Mouse (Mus musculus): Measurements from ENCODE around the gene Eif4a1. TPM values are rescaled to one million over a fixed set of nuclear protein-coding genes. Genes with fewer than 3 reads are reported as not detected.
"Not testable (repeated sequence)": the region's sequence is repeated elsewhere in the genome, so short reads cannot be mapped to it uniquely, and the experiment has no call there.

Gene Eif4a1
- polyA plus RNA-seq, 1 experiment from 2014 or later: 291 TPM

DNA sequence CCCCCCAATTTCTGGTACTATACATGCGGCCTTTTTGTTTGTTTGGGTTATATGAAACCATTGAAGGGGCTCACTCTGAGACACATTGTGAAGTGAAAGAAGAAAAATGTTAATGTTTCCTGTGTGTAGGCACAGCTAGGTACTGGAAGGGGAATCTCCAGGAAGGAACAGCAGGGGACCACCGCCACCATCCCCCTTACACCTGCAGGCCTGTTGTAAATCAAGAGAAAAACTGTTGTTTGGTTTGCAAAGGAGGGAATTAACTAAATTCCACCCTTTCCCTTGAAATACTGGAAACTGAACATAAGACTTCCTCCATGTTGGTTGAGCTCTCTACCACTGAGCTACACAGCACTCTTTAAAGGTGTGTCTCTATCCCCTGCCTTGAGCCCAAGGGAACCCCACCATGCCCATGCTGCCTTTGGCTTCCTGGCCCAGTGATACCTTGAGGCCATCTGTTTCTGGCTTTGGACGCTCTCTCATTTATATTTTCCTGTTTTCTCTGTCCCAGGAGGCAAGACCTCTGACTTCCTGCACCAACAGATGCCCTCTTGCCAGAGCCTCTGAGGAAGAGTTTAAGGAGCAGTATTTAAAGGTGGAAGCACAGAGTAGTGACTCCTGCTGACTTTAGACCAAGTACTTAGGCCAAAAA, 36.5 kb upstream of the Eif4a1 start:
- Histone ChIP-seq H3K27ac (ENCODE audit: low read depth, low read length) (no peak overlapping the region), H3K4me1 (replicated peaks; ENCODE audit: control insufficient read depth, insufficient read depth, low read length) (no peaks in the 10 kb centered on the region), H3K27me3 (replicated peaks; ENCODE audit: control insufficient read depth, insufficient read depth, low read length) (no peaks in the 10 kb centered on the region), H3K4me2 (replicated peaks; ENCODE audit: low read depth) (no peak overlapping the region), H3K9ac (ENCODE audit: low read depth, low read length) (no peak overlapping the region), H3K36me3 (ENCODE audit: control insufficient read depth, insufficient read depth) (no peaks in the 10 kb centered on the region), H3K4me3 (ENCODE audit: low read depth, low read length) (no peak overlapping the region), H3K9me3 (ENCODE audit: control insufficient read depth) (no peaks in the 10 kb centered on the region)
- no peak for TF ChIP-seq CTCF (IDR thresholded peaks at IDR 0.05; ENCODE audit: low read depth)
- no peak for ATAC-seq
- WGBS: 84% methylated on average over 3 of the region's 3 CpGs

DNA sequence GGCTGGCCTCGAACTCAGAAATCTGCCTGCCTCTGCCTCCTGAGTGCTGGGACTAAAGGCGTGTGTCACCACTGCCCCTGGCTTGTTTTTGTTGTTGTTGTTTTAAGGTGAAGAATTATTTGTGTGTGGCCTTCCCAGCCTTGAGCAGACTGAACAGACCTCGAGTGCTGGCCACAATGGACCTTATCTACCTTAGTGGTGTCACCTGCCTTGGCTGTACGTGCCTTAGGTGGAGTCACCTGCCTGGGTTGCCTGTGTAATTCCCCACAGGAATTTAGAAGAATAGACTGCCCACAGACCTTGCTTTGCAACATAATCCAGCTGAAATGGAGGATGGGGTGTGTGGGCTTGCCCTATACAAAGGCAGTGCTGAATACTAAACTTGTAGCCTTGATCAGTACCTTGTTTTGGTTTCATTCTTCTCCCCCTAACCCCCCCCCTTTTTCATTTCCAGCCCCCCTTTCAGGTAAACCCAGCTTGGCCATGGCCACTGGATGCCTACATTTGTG, 35.7 kb upstream of the Eif4a1 start:
- no peak overlapping the region for H3K9ac ChIP-seq (ENCODE audit: low read depth, low read length)
- no peak overlapping the region for H3K4me3 ChIP-seq (ENCODE audit: low read depth, low read length)
- H3K27ac ChIP-seq (ENCODE audit: low read depth, low read length): no peak overlapping the region
- ATAC-seq: no peak
- no peaks in the 10 kb centered on the region for H3K4me1 ChIP-seq (replicated peaks; ENCODE audit: control insufficient read depth, insufficient read depth, low read length)
- no peaks in the 10 kb centered on the region for H3K27me3 ChIP-seq (replicated peaks; ENCODE audit: control insufficient read depth, insufficient read depth, low read length)
- no peak overlapping the region for H3K4me2 ChIP-seq (replicated peaks; ENCODE audit: low read depth)
- TF ChIP-seq CTCF (IDR thresholded peaks at IDR 0.05; ENCODE audit: low read depth): no peak
- H3K36me3 ChIP-seq (ENCODE audit: control insufficient read depth, insufficient read depth): no peaks in the 10 kb centered on the region
- 76% methylated on average over 4 of the region's 4 CpGs for WGBS
- H3K9me3 ChIP-seq (ENCODE audit: control insufficient read depth): no peaks in the 10 kb centered on the region

DNA sequence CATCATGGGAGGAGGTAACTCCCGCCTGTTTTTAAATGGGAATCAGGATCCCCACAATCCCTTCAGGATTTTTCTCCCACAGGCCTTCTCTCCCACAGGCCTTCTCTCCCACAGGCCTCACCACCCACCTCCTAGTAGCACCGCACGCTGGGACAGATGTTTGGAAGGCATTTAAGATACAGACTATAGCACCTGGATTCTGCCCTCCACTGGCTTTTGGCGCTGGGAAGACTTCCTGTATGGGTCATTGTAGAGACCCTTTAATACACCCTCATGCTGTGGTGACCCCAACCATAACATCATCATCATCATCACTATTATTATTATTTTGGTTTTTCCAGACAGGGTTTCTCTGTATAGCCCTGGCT, 35.2 kb upstream of the Eif4a1 start:
- Histone ChIP-seq H3K36me3 (ENCODE audit: control insufficient read depth, insufficient read depth) (no peaks in the 10 kb centered on the region), H3K4me3 (ENCODE audit: low read depth, low read length) (no peak overlapping the region), H3K9ac (ENCODE audit: low read depth, low read length) (no peak overlapping the region), H3K27ac (ENCODE audit: low read depth, low read length) (no peak overlapping the region), H3K4me1 (replicated peaks; ENCODE audit: control insufficient read depth, insufficient read depth, low read length) (no peaks in the 10 kb centered on the region), H3K27me3 (replicated peaks; ENCODE audit: control insufficient read depth, insufficient read depth, low read length) (no peaks in the 10 kb centered on the region), H3K9me3 (ENCODE audit: control insufficient read depth) (no peaks in the 10 kb centered on the region), H3K4me2 (replicated peaks; ENCODE audit: low read depth) (no peak overlapping the region)
- no peak for ATAC-seq
- WGBS: 90% methylated on average over 4 of the region's 4 CpGs
- no peak for TF ChIP-seq CTCF (IDR thresholded peaks at IDR 0.05; ENCODE audit: low read depth)

DNA sequence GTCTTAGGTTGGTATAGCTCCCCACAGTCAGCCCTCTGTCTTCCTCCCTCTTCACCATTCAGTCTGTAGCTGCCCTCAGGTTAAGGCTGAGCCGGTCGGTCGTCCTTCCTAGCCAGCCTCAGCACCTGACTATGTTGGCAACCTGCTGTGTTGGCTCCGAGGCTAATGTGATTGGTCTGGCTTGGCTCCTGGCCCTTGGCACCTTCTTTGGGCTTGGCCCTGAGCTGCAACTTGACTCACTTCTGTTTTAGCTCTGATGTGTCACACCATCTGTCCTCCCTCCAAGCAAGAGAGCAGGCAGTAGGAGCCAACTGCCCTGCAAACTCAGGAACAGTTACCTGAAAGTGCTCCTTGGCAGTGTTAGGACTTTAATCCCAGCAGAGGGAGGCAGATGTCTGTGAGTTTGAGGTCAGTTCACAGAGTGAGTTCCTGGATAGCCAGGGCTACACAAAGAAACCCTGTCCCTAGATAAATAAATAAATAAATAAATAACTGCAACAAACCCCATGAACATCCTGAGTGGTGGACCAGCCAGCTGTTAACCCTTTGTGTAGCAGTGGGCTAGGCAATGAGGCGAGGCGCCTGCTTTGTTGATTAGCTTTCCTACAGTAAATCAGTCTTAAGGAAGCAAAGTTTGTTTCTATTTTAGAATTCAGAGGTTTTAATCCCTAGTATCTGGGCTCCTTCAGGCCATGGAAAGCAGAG, 34.7 kb upstream of the Eif4a1 start:
- no peak for ATAC-seq

DNA sequence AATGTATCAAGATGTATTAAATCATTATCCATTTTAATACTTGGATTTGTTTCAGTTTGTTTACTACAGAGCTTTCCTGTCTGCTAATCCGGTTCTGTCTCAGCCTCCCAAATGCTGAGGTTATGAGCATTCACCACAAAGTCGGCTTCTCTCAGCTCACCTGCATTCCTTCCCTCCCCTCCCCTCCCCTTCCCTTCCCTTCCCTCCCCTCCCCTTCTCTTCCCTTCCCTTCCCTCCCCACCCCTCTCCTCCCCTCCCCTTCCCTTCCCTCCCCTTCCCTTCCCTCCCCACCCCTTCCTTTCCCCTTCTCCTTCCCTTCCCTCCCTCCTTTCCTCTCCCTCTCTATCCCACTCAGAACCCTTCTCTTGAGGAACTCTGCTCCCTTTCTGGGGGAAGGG, 32.4 kb upstream of the Eif4a1 start:
- no peak for TF ChIP-seq CTCF (IDR thresholded peaks at IDR 0.05; ENCODE audit: low read depth)
- H3K9me3 ChIP-seq (ENCODE audit: control insufficient read depth): no peaks in the 10 kb centered on the region
- no peak overlapping the region for H3K4me2 ChIP-seq (replicated peaks; ENCODE audit: low read depth)
- H3K4me1 ChIP-seq (replicated peaks; ENCODE audit: control insufficient read depth, insufficient read depth, low read length): no peaks in the 10 kb centered on the region
- no peak for ATAC-seq
- 22% methylated on average over 2 of the region's 2 CpGs for WGBS
- no peaks in the 10 kb centered on the region for H3K27me3 ChIP-seq (replicated peaks; ENCODE audit: control insufficient read depth, insufficient read depth, low read length)
- H3K36me3 ChIP-seq (ENCODE audit: control insufficient read depth, insufficient read depth): no peaks in the 10 kb centered on the region
- H3K27ac ChIP-seq (ENCODE audit: low read depth, low read length): no peak overlapping the region
- no peak overlapping the region for H3K4me3 ChIP-seq (ENCODE audit: low read depth, low read length)
- H3K9ac ChIP-seq (ENCODE audit: low read depth, low read length): no peak overlapping the region

More for the DNA sequence above, 34.7 kb upstream of the Eif4a1 start:
- H3K9ac ChIP-seq (ENCODE audit: low read depth, low read length): no peak overlapping the region
- no peaks in the 10 kb centered on the region for H3K4me1 ChIP-seq (replicated peaks; ENCODE audit: control insufficient read depth, insufficient read depth, low read length)
- no peaks in the 10 kb centered on the region for H3K9me3 ChIP-seq (ENCODE audit: control insufficient read depth)
- H3K27ac ChIP-seq (ENCODE audit: low read depth, low read length): no peak overlapping the region
- WGBS: 57% methylated on average over 6 of the region's 6 CpGs
- H3K4me2 ChIP-seq (replicated peaks; ENCODE audit: low read depth): no peak overlapping the region
- TF ChIP-seq CTCF (IDR thresholded peaks at IDR 0.05; ENCODE audit: low read depth): 0 out of 2 replicates have a peak, but pooled peaks have one; percentile 13
- H3K36me3 ChIP-seq (ENCODE audit: control insufficient read depth, insufficient read depth): no peaks in the 10 kb centered on the region
- no peaks in the 10 kb centered on the region for H3K27me3 ChIP-seq (replicated peaks; ENCODE audit: control insufficient read depth, insufficient read depth, low read length)
- no peak overlapping the region for H3K4me3 ChIP-seq (ENCODE audit: low read depth, low read length)

DNA sequence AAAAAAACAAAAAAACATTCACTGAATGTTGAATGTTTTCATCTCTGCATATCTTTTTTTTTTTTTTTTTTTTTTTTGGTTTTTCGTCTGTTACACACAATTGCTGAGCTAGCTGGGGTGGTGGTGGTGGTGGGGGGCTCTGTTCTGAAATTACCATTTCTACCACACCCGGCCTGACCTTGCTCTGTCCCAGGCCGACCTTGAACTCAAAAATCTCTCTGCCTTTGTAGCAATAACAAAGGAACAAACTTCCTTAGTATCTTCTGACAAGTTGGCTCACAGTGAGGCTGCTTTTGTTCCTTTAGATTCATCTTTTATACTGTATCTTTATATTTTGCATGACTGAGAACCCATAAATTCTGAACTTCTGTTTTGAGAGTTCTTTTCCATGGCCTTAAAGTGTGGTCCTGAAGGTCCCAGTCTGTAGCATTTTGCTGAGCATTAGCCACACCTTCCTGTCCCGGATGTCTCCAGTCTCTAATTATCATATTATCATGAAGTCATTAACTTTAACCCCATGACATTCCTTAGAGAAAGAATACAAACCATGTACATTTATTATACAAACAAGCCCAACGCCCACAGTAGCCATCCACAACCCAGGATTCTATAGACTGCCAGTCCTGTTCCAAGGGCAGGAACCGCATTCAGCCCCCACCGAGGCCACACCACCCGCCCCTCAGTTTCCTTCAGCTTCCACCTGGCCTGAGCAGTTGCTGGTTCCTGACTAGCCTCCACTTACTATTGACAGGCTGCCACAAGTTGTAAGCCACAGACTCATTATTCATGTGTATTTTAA, 31.8 kb upstream of the Eif4a1 start:
- no peaks in the 10 kb centered on the region for H3K27me3 ChIP-seq (replicated peaks; ENCODE audit: control insufficient read depth, insufficient read depth, low read length)
- H3K9ac ChIP-seq (ENCODE audit: low read depth, low read length): no peak overlapping the region
- H3K9me3 ChIP-seq (ENCODE audit: control insufficient read depth): no peaks in the 10 kb centered on the region
- no peaks in the 10 kb centered on the region for H3K36me3 ChIP-seq (ENCODE audit: control insufficient read depth, insufficient read depth)
- ATAC-seq: no peak
- H3K4me1 ChIP-seq (replicated peaks; ENCODE audit: control insufficient read depth, insufficient read depth, low read length): no peaks in the 10 kb centered on the region
- WGBS: 56% methylated on average over 8 of the region's 8 CpGs
- no peak for TF ChIP-seq CTCF (IDR thresholded peaks at IDR 0.05; ENCODE audit: low read depth)
- H3K4me3 ChIP-seq (ENCODE audit: low read depth, low read length): no peak overlapping the region
- H3K27ac ChIP-seq (ENCODE audit: low read depth, low read length): no peak overlapping the region
- H3K4me2 ChIP-seq (replicated peaks; ENCODE audit: low read depth): no peak overlapping the region

DNA sequence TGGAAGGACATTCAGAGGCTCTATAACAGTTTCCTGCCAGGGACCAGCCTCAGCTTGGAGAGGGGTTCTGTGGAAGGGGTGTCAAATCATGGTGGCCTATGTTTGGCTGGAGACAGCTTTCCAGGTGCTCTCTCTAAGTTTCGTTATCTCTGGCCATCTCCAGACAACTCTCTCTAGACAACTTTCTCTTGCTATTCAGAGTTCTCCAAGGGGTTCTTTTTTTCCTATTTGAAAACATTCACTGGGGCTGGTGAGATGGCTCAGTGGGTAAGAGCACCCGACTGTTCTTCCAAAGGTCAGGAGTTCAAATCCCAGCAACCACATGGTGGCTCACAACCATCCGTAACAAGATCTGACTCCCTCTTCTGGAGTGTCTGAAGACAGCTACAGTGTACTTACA, 31.2 kb upstream of the Eif4a1 start:
- not testable (repeated sequence) for H3K36me3 ChIP-seq (ENCODE audit: control insufficient read depth, insufficient read depth)
- 84% methylated on average over 2 of the region's 3 CpGs for WGBS

DNA sequence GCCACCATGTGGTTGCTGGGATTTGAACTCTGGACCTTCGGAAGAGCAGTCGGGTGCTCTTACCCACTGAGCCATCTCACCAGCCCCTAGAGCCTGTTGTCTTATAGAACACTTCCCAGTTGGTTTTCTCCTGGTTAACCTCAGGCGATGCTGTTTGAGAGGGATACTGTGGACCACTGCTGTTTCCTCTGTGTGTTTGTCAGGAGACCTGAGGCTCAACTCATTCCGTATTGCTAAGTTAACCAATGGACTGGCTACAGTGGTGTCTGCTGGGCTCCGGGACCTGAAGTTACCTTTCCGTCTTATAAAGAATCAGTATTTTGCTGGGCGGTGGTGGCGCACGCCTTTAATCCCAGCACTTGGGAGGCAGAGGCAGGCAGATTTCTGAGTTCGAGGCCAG, 30.7 kb upstream of the Eif4a1 start:
- H3K36me3 ChIP-seq (ENCODE audit: control insufficient read depth, insufficient read depth); H3K27me3 ChIP-seq (replicated peaks; ENCODE audit: control insufficient read depth, insufficient read depth, low read length); H3K9me3 ChIP-seq (ENCODE audit: control insufficient read depth); ATAC-seq; H3K4me3 ChIP-seq (ENCODE audit: low read depth, low read length); H3K4me2 ChIP-seq (replicated peaks; ENCODE audit: low read depth); H3K9ac ChIP-seq (ENCODE audit: low read depth, low read length); H3K27ac ChIP-seq (ENCODE audit: low read depth, low read length); H3K4me1 ChIP-seq (replicated peaks; ENCODE audit: control insufficient read depth, insufficient read depth, low read length): not testable (repeated sequence)
- 91% methylated on average over 10 of the region's 10 CpGs for WGBS

More for the DNA sequence above, 31.2 kb upstream of the Eif4a1 start:
- H3K27me3 ChIP-seq (replicated peaks; ENCODE audit: control insufficient read depth, insufficient read depth, low read length); H3K4me2 ChIP-seq (replicated peaks; ENCODE audit: low read depth); H3K9me3 ChIP-seq (ENCODE audit: control insufficient read depth); ATAC-seq; H3K27ac ChIP-seq (ENCODE audit: low read depth, low read length); H3K9ac ChIP-seq (ENCODE audit: low read depth, low read length); H3K4me1 ChIP-seq (replicated peaks; ENCODE audit: control insufficient read depth, insufficient read depth, low read length); H3K4me3 ChIP-seq (ENCODE audit: low read depth, low read length): not testable (repeated sequence)
